Comparison of ENCODE assay signal across 8 mouse cellular contexts in the genomic region with DNA sequence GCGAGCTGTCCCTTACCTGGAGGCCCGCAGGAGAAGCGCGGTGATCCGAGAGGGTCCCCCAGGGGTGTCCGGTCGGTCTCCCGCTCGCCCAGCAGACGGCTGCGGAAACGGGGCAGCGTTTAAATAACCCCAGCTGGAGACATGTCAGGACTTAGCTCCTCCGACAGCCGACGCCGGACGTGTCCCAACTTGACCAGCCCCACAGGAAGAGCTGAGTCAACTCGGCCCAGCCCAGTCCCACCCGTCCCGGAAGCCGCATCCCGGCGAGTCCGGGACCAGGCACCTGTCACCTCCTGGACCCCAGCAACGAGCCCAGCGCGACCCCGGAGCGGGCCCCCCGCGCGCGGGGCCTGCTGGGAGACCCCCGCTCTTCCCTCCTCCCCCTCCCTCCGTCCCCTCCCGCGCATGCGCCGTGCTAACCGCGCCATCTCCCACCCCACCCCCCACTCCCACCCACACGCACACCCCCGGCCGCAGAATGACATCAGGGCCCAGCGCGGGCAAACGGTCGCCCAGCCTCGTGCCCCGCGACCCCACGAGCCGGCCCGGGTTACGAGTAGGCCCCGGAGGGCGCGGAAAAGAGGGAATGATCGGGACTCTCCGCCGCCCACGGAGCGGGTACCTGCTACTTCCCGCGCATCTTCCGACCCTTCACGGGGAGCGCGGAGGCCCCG. TPM values are rescaled to one million over a fixed set of nuclear protein-coding genes. Genes with fewer than 3 reads are reported as not detected.
DNase-seq lines count a peak whose midpoint lies in the region; ATAC-seq and TF ChIP-seq lines count a peak whose summit lies in the region.

No protein-coding gene starts in this region.

- 0 out of 2 replicates have a peak, but pooled peaks have one; percentile 19 for TF ChIP-seq EP300 in ES-Bruce4 (IDR thresholded peaks at IDR 0.05; ENCODE audit: insufficient read depth, low read depth, low read length)

- H3K27me3 ChIP-seq in ES-Bruce4 (ENCODE audit: control insufficient read depth, insufficient read depth, low read length, poor library complexity, severe bottlenecking) = no peaks in the 10 kb centered on the region
- H3K27me3 ChIP-seq in forebrain, embryonic 14.5 days (replicated peaks; ENCODE audit: control insufficient read depth, insufficient read depth, low read length) = no peaks in the 10 kb centered on the region
- H3K27me3 ChIP-seq in lung, embryonic 15.5 days = no peaks in the 10 kb centered on the region
- H3K27me3 ChIP-seq in thymus, adult 2 months (ENCODE audit: control insufficient read depth, insufficient read depth, low read length) = no peaks in the 10 kb centered on the region

- H3K4me3 ChIP-seq in ES-Bruce4 (ENCODE audit: low read depth, low read length) = peak overlapping the region; percentile 94
- peak overlapping the region; percentile 87 for H3K4me3 ChIP-seq in forebrain, embryonic 14.5 days (ENCODE audit: low read depth, low read length)
- peak overlapping the region; percentile 98 for H3K4me3 ChIP-seq in layer of hippocampus, adult 2 months
- peak overlapping the region; percentile 84 for H3K4me3 ChIP-seq in lung, embryonic 15.5 days
- peak overlapping the region; percentile 85 for H3K4me3 ChIP-seq in olfactory bulb, adult 2 months (ENCODE audit: insufficient read depth, low read depth, low read length)
- peak overlapping the region; percentile 86 for H3K4me3 ChIP-seq in thymus, adult 2 months (ENCODE audit: control insufficient read depth, insufficient read depth, low read length)

- H3K9ac ChIP-seq in ES-Bruce4 (ENCODE audit: low read depth, poor library complexity, severe bottlenecking) = peak overlapping the region; percentile 99
- peak overlapping the region; percentile 100 for H3K9ac ChIP-seq in forebrain, embryonic 14.5 days (ENCODE audit: low read length)
- H3K9ac ChIP-seq in lung, embryonic 15.5 days = peak overlapping the region; percentile 99

- no peak for TF ChIP-seq CTCF in ES-Bruce4 (IDR thresholded peaks at IDR 0.05; ENCODE audit: low read depth, low read length)
- TF ChIP-seq CTCF in layer of hippocampus, adult 2 months (conservative IDR thresholded peaks at IDR 0.05) = no peak
- TF ChIP-seq CTCF in olfactory bulb, adult 2 months (IDR thresholded peaks at IDR 0.05; ENCODE audit: insufficient read depth, low read depth, low read length) = no peak
- 0 out of 2 replicates have a peak, but pooled peaks have one; percentile 17 for TF ChIP-seq CTCF in thymus, adult 2 months (IDR thresholded peaks at IDR 0.05; ENCODE audit: borderline replicate concordance, control insufficient read depth, extremely low read depth, insufficient read depth, low read length, poor library complexity)

- H3K36me3 ChIP-seq in ES-Bruce4 (ENCODE audit: control insufficient read depth, insufficient read depth, low read length, poor library complexity, severe bottlenecking) = peaks cover 38% of the 10 kb centered on the region
- peaks cover 26% of the 10 kb centered on the region for H3K36me3 ChIP-seq in forebrain, embryonic 14.5 days (ENCODE audit: control insufficient read depth, insufficient read depth, low read length)
- H3K36me3 ChIP-seq in lung, embryonic 15.5 days = peaks cover 26% of the 10 kb centered on the region
- peaks cover 15% of the 10 kb centered on the region for H3K36me3 ChIP-seq in thymus, adult 2 months (ENCODE audit: control insufficient read depth, insufficient read depth, low read length)

- 1% methylated on average over 52 of the region's 71 CpGs for WGBS in forebrain, embryonic 14.5 days
- under 1% methylated on average over 60 of the region's 71 CpGs for WGBS in lung, embryonic 15.5 days
- under 1% methylated on average over 71 of the region's 71 CpGs for WGBS in olfactory bulb, adult 2 months
- WGBS in thymus, adult 2 months = under 1% methylated on average over 68 of the region's 71 CpGs

- peak; percentile 13 for TF ChIP-seq POLR2A in ES-Bruce4 (IDR thresholded peaks at IDR 0.05; ENCODE audit: insufficient read depth, low read length)
- no peak for TF ChIP-seq POLR2A in olfactory bulb, adult 2 months (IDR thresholded peaks at IDR 0.05; ENCODE audit: insufficient read depth, low read depth, low read length)
- TF ChIP-seq POLR2A in thymus, adult 2 months (IDR thresholded peaks at IDR 0.05; ENCODE audit: control insufficient read depth, extremely low read depth, insufficient read depth, low read length, poor library complexity) = no peak

- H3K27ac ChIP-seq in ES-Bruce4 (ENCODE audit: insufficient read depth, low read length) = peak overlapping the region; percentile 92
- peak overlapping the region; percentile 99 for H3K27ac ChIP-seq in forebrain, embryonic 14.5 days (ENCODE audit: low read depth, low read length)
- H3K27ac ChIP-seq in layer of hippocampus, adult 2 months = peak overlapping the region; percentile 100
- H3K27ac ChIP-seq in lung, embryonic 15.5 days = peak overlapping the region; percentile 95
- peak overlapping the region; percentile 98 for H3K27ac ChIP-seq in olfactory bulb, adult 2 months (ENCODE audit: insufficient read depth, low read depth, low read length)
- H3K27ac ChIP-seq in thymus, adult 2 months (ENCODE audit: control insufficient read depth, insufficient read depth, low read length) = peak overlapping the region; percentile 79

- peak; percentile 72 for DNase-seq in cerebellum, adult 11 months
- peak; percentile 84 for DNase-seq in forebrain, embryonic 14.5 days (ENCODE audit: low spot score)
- peak; percentile 75 for DNase-seq in heart, postnatal 25 days (ENCODE audit: low spot score)
- DNase-seq in layer of hippocampus, adult 2 months (ENCODE audit: low spot score in 2 of 2) = peak; percentile 44 to 68
- DNase-seq in thymus, adult 2 months = peak; percentile 72

- intact Hi-C loops in heart, postnatal 25 days (cut with DNase I) = loop anchor here (2.0 kb wide), 1 partner anchor 35 kb away; no protein-coding TSS in a partner anchor

- ATAC-seq in forebrain, embryonic 14.5 days = peak; percentile 81
- peak; percentile 84 for ATAC-seq in lung, embryonic 15.5 days (ENCODE audit: borderline replicate concordance, extremely low read depth, low FRiP score, low TSS enrichment)

- no peaks in the 10 kb centered on the region for H3K9me3 ChIP-seq in ES-Bruce4 (replicated peaks; ENCODE audit: control insufficient read depth, insufficient read depth, low read length, poor library complexity, severe bottlenecking)
- H3K9me3 ChIP-seq in forebrain, embryonic 14.5 days (replicated peaks; ENCODE audit: control insufficient read depth, low read length) = no peaks in the 10 kb centered on the region
- H3K9me3 ChIP-seq in lung, embryonic 15.5 days = no peaks in the 10 kb centered on the region

- peak overlapping the region; percentile 59 for H3K4me2 ChIP-seq in forebrain, embryonic 14.5 days (ENCODE audit: low read length)
- H3K4me2 ChIP-seq in lung, embryonic 15.5 days = peak overlapping the region; percentile 66

- peaks cover 2% of the 10 kb centered on the region for H3K4me1 ChIP-seq in ES-Bruce4 (ENCODE audit: control insufficient read depth, insufficient read depth, low read length)
- H3K4me1 ChIP-seq in forebrain, embryonic 14.5 days (ENCODE audit: control insufficient read depth, insufficient read depth, low read length) = peaks cover 11% of the 10 kb centered on the region
- peaks cover 15% of the 10 kb centered on the region for H3K4me1 ChIP-seq in lung, embryonic 15.5 days
- H3K4me1 ChIP-seq in olfactory bulb, adult 2 months (ENCODE audit: control insufficient read depth, insufficient read depth, low read length) = peaks cover 4% of the 10 kb centered on the region
- H3K4me1 ChIP-seq in thymus, adult 2 months (replicated peaks; ENCODE audit: control insufficient read depth, insufficient read depth, low read length) = peaks cover 4% of the 10 kb centered on the region

RNA-seq across cellular contexts. Expression of a gene that starts 0.5 kb away (rescaled TPM):
- polyA plus RNA-seq in ES-Bruce4 (2011; ENCODE audit: insufficient read depth, insufficient read length, low read depth, missing spikeins) = 325 and 334 TPM in 2 replicates
- 33.0 and 47.7 TPM in 2 replicates for polyA plus RNA-seq in forebrain, embryonic 14.5 days (2014; fragmentation: Nextera tagmentation; extraction: Ambion mirVana)
- total RNA-seq in heart, postnatal 25 days (2021) = 10 to 100 TPM; 49.3 to 53.1 TPM
- total RNA-seq in layer of hippocampus, adult 2 months (2021) = 10 to 100 TPM; 55.1 to 66.0 TPM
- 38.5 and 47.7 TPM in 2 replicates for polyA plus RNA-seq in lung, embryonic 15.5 days (2015; fragmentation: Nextera tagmentation; extraction: Ambion mirVana)
- polyA plus RNA-seq in olfactory bulb, adult 2 months (2012; ENCODE audit: insufficient read depth, insufficient read length, low replicate concordance, missing spikeins) = not detected in 2 replicates
- 83.0 and 116 TPM in 2 replicates for polyA plus RNA-seq in thymus, adult 2 months (2012; rRNA removed)

RNA-seq across cellular contexts. Expression of a gene that starts 36.1 kb away (rescaled TPM):
- 19.7 and 25.0 TPM in 2 replicates for polyA plus RNA-seq in ES-Bruce4 (2011; ENCODE audit: insufficient read depth, insufficient read length, low read depth, missing spikeins)
- polyA plus RNA-seq in forebrain, embryonic 14.5 days (2014; fragmentation: Nextera tagmentation; extraction: Ambion mirVana) = 17.7 and 20.1 TPM in 2 replicates
- 1 to 10 TPM; 7.4 to 7.5 TPM for total RNA-seq in heart, postnatal 25 days (2021)
- total RNA-seq in layer of hippocampus, adult 2 months (2021) = 10 to 100 TPM; 31.4 to 33.1 TPM
- polyA plus RNA-seq in lung, embryonic 15.5 days (2015; fragmentation: Nextera tagmentation; extraction: Ambion mirVana) = 17.5 and 18.5 TPM in 2 replicates
- polyA plus RNA-seq in olfactory bulb, adult 2 months (2012; ENCODE audit: insufficient read depth, insufficient read length, low replicate concordance, missing spikeins) = not detected in 2 replicates
- polyA plus RNA-seq in thymus, adult 2 months (2012; rRNA removed) = 13.8 and 19.1 TPM in 2 replicates

Comparison
In these comparisons a context has a peak if more than half of its experiments do, and no peak if none do; other contexts are left out.
1. Peak in every context shown above with its lines: DNase-seq, ATAC-seq, H3K4me3 ChIP-seq and H3K27ac ChIP-seq.
2. RNA of a gene that starts 0.5 kb away (polyA plus RNA-seq): 325 to 334 TPM in ES-Bruce4, 83.0 to 116 TPM in thymus, adult 2 months, 38.5 to 47.7 TPM in lung, embryonic 15.5 days and 33.0 to 47.7 TPM in forebrain, embryonic 14.5 days; not detected in olfactory bulb, adult 2 months; every median in the first group is over 10 times any median in the second.
3. RNA of a gene that starts 36.1 kb away (polyA plus RNA-seq): 19.7 to 25.0 TPM in ES-Bruce4, 17.7 to 20.1 TPM in forebrain, embryonic 14.5 days, 17.5 to 18.5 TPM in lung, embryonic 15.5 days and 13.8 to 19.1 TPM in thymus, adult 2 months; not detected in olfactory bulb, adult 2 months; every median in the first group is over 10 times any median in the second.